Mouse (Mus musculus): ENCODE data around the gene Fam84b. TPM values are rescaled to one million over a fixed set of nuclear protein-coding genes. Genes with fewer than 3 reads are reported as not detected.
A peak's percentile ranks its signal among the peaks of the same experiment; 100 is the strongest.

Fam84b gene
- polyA plus RNA-seq (2012; ENCODE audit: insufficient read depth, insufficient read length, missing spikeins), result 13.6 and 15.7 TPM in 2 replicates

DNA sequence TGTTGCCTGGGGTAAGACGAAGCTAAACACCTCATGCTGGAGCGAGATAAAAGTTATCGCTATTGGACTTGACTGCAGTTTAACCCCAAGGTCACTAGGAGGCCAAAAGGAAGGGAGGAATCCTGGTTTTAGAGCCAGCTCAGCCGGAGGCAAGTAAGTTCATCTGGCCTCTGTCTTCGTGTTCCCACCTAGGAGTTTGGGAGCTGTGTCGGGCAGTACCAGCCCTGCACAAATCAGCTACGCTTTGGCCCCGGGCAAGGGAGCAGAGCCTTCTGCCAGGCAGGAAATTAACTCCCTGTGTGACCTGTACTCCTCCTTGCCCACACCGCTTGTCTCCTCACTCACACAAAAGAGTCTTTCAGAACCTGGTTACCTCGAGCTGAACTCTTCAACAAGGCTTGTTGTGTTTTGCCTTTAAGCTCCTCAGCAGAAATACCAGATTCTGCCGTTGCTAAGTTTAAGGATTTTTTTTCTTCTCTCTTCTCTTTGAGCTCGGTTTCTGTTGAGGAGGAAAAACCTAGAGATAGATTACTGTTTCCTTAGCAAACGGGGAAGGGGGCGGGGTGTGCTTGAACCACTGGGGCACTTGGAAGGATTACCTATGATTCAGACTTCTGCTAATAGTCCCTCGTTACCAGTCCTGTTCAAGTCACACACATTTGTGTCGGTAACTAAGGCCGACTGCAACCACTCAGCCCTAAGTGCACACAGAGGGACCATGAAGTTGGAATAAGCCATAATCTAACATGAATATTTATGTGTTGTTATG lies at the start of gene Fam84b:
Gene Fam84b, minus strand, starts transcription at position 548 of the 769 bp plus-strand sequence.
- peaks cover 36% of the 10 kb centered on the region for H3K4me1 ChIP-seq (ENCODE audit: control insufficient read depth, insufficient read depth, low read length)
- TF ChIP-seq POLR2A (IDR thresholded peaks at IDR 0.05; ENCODE audit: borderline replicate concordance, low read depth, low read length) (no peak), CTCF (IDR thresholded peaks at IDR 0.05; ENCODE audit: low read depth, low read length) (no peak)
- H3K4me3 ChIP-seq (ENCODE audit: insufficient read depth, low read length), result no peak within 1 kb of the TSS
- peak within 1 kb of the TSS; percentile 59 for H3K27ac ChIP-seq (ENCODE audit: insufficient read depth, low read depth, low read length)

DNA sequence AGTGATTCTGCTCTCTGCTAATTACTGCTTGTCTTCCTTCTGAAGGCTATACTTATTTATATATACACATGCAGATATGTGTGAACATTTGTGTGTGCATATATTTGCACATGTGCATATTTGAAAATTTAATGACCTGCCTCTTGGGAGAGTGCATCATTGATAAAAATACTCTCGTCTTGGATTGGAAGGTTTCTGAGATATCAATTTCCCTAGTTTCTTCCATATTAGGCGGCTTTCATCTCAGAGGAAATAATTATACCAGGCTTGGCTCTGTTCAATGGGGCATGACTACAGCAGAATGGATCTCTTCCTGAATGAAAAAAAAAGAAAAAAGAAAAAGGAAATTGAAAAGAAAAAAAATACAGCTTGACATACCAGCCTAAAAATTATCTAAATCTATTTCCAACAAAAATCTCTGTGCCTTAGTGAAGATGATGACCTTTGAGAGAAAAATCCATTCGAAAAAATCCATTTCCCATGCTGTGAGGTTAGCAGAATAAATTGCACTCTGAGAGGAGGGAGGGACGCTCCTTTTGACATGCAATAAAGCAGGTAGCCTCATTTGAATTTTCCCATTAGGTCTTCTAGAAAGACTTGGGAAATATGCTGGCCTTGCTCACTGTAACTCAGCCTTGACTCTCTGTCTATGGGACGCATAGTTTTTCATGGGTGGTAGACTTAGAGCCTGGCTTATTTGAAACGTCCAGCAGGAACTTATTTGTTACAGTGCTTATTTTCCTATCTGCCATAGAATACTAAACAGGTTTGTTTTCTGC lies 44.8 kb upstream of the Fam84b start:
- TF ChIP-seq CTCF (IDR thresholded peaks at IDR 0.05; ENCODE audit: low read depth, low read length) (no peak), POLR2A (IDR thresholded peaks at IDR 0.05; ENCODE audit: borderline replicate concordance, low read depth, low read length) (no peak)
- H3K4me3 ChIP-seq (ENCODE audit: insufficient read depth, low read length), result no peak overlapping the region
- 0 out of 2 replicates have a peak, but pooled peaks cover 2% of the 10 kb centered on the region for H3K4me1 ChIP-seq (ENCODE audit: control insufficient read depth, insufficient read depth, low read length)
- no peak overlapping the region for H3K27ac ChIP-seq (ENCODE audit: insufficient read depth, low read depth, low read length)

DNA sequence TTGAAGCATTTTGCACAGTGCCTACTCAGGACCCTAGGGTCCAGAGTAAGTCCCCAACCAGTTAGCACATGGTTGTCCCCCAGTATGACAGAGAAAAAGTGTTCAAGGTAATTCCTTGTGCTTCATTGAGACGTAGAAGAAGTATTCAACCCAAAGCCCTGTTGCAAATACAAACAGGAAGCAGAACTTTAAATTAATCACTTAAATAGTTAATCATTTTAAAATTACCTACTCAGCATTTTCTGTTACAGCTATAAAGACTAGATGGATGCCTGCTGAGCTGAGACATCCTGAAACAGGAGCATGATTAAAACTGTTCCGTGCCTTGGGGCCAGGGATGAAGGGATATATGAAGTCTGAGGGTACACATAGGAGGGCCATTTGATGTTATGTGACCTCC lies 42.5 kb upstream of the Fam84b start:
- Histone ChIP-seq H3K4me3 (ENCODE audit: insufficient read depth, low read length) (no peak overlapping the region), H3K4me1 (ENCODE audit: control insufficient read depth, insufficient read depth, low read length) (0 out of 2 replicates have a peak, but pooled peaks cover 2% of the 10 kb centered on the region), H3K27ac (ENCODE audit: insufficient read depth, low read depth, low read length) (no peak overlapping the region)
- TF ChIP-seq POLR2A (IDR thresholded peaks at IDR 0.05; ENCODE audit: borderline replicate concordance, low read depth, low read length), result no peak
- TF ChIP-seq CTCF (IDR thresholded peaks at IDR 0.05; ENCODE audit: low read depth, low read length), result no peak

DNA sequence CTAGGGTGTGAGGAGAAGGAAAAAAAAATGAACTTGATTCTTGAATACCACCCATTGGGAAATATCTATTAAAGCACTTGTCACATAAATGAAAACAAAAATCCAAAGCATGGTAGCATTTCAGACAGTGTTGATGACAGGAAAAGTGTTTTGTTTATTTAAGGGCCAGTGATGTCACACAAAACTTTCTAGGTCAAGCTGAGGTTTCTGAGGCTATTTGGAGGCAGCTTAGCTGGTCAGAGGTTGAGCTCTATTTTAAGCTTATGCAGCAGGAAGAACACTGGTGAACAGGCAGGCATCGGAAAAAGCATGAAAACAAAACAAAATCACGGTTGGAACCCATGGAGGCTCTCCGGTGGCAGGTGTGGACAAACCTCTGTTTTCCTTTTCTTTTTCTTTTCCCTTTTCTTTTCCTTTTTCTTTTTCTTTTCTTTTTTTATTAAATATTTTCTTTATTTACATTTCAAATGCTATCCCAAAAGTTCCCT lies 39.4 kb upstream of the Fam84b start:
- Histone ChIP-seq H3K27ac (ENCODE audit: insufficient read depth, low read depth, low read length) (no peak overlapping the region), H3K4me1 (ENCODE audit: control insufficient read depth, insufficient read depth, low read length) (0 out of 2 replicates have a peak, but pooled peaks cover 2% of the 10 kb centered on the region), H3K4me3 (ENCODE audit: insufficient read depth, low read length) (no peak overlapping the region)
- no peak for TF ChIP-seq CTCF (IDR thresholded peaks at IDR 0.05; ENCODE audit: low read depth, low read length)
- no peak for TF ChIP-seq POLR2A (IDR thresholded peaks at IDR 0.05; ENCODE audit: borderline replicate concordance, low read depth, low read length)

DNA sequence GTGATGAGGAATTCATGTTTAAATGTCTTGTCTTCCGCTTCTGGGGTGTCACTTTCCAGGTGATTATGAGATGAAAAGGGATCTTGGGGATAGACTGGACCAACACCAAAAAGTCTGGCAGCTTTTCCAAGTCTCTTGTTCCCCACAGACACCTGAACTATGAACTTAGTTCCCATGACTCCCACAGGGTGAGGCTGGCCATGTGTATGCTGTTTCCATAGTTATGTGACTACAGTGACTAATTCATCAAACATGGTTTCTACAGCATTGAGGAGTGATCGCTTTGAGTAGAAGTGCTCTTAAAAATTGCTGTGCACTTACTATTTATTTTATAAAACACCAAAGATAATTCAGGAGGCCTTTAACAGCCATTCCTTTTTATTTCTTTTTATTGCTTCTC lies 35.1 kb upstream of the Fam84b start:
- H3K4me3 ChIP-seq (ENCODE audit: insufficient read depth, low read length), result no peak overlapping the region
- H3K4me1 ChIP-seq (ENCODE audit: control insufficient read depth, insufficient read depth, low read length), result no peaks in the 10 kb centered on the region
- H3K27ac ChIP-seq (ENCODE audit: insufficient read depth, low read depth, low read length), result no peak overlapping the region
- no peak for TF ChIP-seq POLR2A (IDR thresholded peaks at IDR 0.05; ENCODE audit: borderline replicate concordance, low read depth, low read length)
- TF ChIP-seq CTCF (IDR thresholded peaks at IDR 0.05; ENCODE audit: low read depth, low read length), result no peak

DNA sequence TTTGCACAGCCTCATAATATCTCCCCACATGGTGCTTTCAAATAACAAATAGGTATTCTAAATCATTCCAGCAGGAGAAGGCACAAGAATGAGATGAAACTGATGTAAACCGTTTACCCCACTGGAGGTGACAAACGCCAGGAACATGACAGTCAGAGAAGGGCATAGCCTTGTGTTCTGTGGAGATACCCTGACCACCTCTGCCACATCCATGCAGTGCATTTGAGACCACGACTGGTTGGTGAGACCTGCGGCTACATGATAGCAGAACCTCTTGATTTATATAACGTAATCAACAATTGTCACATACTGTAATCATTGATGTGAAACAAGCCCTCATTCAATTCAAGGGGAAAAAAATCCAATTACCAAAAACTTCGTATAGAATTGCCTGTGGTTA lies 22.1 kb upstream of the Fam84b start:
- TF ChIP-seq CTCF (IDR thresholded peaks at IDR 0.05; ENCODE audit: low read depth, low read length) (no peak), POLR2A (IDR thresholded peaks at IDR 0.05; ENCODE audit: borderline replicate concordance, low read depth, low read length) (no peak)
- H3K4me3 ChIP-seq (ENCODE audit: insufficient read depth, low read length), result no peak overlapping the region
- peaks cover 2% of the 10 kb centered on the region; the same call in 1 of the 2 replicates for H3K4me1 ChIP-seq (ENCODE audit: control insufficient read depth, insufficient read depth, low read length)
- H3K27ac ChIP-seq (ENCODE audit: insufficient read depth, low read depth, low read length), result no peak overlapping the region

DNA sequence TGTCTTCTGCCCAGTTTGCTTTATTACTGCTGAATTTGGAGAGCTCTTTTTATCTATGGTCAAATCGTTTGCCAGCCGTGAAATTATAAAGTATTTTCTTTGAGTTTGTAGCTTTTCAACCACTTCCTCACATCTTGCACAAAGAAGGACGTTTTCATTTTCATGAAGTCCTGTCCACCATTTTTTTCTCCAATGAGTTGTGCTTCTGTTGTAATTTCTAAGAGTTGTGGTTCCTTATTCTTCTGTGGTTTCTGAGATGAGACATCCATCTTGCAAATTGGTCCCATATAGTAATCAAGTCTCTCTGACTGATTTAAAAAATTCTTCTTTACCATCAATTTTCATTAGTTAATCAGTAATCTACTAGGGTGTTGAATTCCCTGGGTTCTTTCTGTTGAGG lies 8.8 kb upstream of the Fam84b start:
- no peak overlapping the region for H3K4me3 ChIP-seq (ENCODE audit: insufficient read depth, low read length)
- peaks cover 3% of the 10 kb centered on the region; the same call in 1 of the 2 replicates for H3K4me1 ChIP-seq (ENCODE audit: control insufficient read depth, insufficient read depth, low read length)
- H3K27ac ChIP-seq (ENCODE audit: insufficient read depth, low read depth, low read length), result no peak overlapping the region
- TF ChIP-seq CTCF (IDR thresholded peaks at IDR 0.05; ENCODE audit: low read depth, low read length) (no peak), POLR2A (IDR thresholded peaks at IDR 0.05; ENCODE audit: borderline replicate concordance, low read depth, low read length) (no peak)

DNA sequence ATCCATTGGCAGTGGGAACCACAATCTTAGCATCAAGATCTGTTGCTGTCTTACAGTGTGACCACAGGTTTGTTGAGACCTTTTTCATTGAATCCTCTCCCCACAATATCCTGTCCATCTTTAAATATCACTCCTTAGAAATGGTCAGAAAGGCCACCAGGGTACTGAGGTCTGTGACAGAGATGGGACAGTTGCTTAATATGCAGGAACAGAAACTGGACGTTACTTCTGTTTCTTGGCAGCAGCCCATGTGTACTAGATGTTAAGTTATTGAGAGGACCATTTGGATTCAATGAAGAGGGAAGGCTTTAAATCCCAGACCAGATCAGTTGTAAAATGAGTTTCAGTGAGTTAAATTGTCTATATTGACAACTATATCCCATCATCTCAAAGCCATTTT lies 1.5 kb upstream of the Fam84b start:
- Histone ChIP-seq H3K4me1 (ENCODE audit: control insufficient read depth, insufficient read depth, low read length) (peaks cover 22% of the 10 kb centered on the region), H3K4me3 (ENCODE audit: insufficient read depth, low read length) (no peak overlapping the region), H3K27ac (ENCODE audit: insufficient read depth, low read depth, low read length) (peak overlapping the region; percentile 46; the same call in 1 of the 2 replicates)
- TF ChIP-seq POLR2A (IDR thresholded peaks at IDR 0.05; ENCODE audit: borderline replicate concordance, low read depth, low read length) (no peak), CTCF (IDR thresholded peaks at IDR 0.05; ENCODE audit: low read depth, low read length) (no peak)

DNA sequence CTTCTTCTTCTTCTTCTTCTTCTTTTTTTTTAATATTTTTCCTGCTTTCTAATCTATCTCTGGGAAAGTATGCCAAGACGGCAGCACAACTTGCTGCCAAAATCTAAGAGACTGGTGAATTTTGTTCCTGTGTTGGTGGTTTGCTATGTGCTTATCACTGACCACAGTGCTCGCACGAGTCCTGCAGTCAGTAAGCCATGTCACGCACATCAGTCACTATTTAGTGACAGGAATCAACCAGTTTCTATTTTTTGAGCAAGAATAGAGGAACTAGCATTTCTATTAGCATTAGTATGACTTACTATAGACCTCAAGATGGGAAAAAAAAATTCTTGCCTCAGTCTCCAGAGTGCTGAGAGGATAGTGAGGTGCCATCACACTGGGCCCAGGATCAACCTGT lies 573 bp upstream of the Fam84b start:
- no peak overlapping the region for H3K4me3 ChIP-seq (ENCODE audit: insufficient read depth, low read length)
- peaks cover 31% of the 10 kb centered on the region for H3K4me1 ChIP-seq (ENCODE audit: control insufficient read depth, insufficient read depth, low read length)
- TF ChIP-seq CTCF (IDR thresholded peaks at IDR 0.05; ENCODE audit: low read depth, low read length) (no peak), POLR2A (IDR thresholded peaks at IDR 0.05; ENCODE audit: borderline replicate concordance, low read depth, low read length) (no peak)
- peak overlapping the region; percentile 46 for H3K27ac ChIP-seq (ENCODE audit: insufficient read depth, low read depth, low read length)

All from bone marrow macrophage, adult 2 months (primary cell).